Mouse (Mus musculus) right cerebral cortex, adult 2 months (tissue): ENCODE data around the gene Fgd3.

Source experiments
- DNase-seq, 2 experiments: peaks; one replicate each; pipeline ENCODE4 v3.0.0; 2021 to 2022; ENCODE audit warnings: low spot score in 2 of 2

Gene Fgd3

DNA sequence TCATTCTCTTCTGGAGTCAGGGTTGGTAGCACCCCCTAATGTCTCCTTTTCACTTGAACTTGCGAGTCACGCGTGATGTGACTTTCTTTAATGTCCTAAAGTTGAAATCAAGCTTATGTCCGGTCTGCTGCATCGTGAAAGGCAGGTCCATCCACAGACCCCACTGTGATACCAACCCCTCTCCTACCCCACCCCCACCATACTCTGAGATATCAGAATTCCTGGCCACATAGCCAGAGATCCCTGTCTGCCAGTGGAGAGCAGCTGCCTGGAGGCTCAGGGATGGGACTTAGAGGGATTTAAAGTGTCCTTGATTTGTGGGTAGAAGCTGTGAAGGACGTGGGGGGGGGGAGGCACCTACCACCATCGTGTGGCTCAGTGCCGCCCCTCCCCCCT lies 71.6 kb downstream of the Fgd3 start, which contains the start of gene Susd3:
Gene Susd3 (minus strand): TSS at position 240 of the 396 bp plus-strand sequence.
- no peak for DNase-seq

DNA sequence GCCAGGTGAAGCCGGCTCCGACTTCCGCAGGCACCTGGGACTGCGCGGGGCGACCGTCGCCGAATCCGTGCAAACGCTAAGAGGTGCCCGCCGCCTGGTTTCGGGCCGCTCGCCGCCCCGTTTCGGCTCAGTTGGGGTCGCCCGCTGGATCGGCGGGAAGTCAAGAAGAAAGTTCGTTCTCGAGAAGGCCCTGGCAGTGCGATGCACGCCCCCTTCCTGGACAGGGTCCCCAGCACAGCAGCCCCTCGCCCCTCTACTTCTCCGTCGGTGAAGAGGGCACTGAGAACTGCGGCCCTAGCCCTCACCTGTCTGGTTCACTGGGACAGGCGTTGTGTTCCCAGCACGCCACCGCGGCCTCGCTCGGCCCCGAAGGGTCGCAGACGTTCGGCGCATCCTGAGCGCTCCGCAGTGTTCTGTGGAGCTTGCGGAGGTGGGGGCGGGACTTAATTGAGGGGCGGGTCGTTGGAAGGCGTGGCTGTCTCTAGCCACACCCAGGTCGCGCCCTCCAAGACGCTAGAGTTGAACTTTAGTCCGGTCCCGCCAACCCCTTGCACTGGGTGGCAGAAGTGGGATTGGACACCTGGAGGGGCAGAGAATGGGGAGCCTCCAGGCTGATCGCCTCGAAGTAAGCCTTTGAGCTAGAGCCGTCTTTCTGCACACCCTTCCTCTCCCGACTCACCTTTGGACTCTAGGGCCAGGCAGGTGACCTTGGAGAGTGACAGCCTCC lies 72.2 kb downstream of the Fgd3 start:
- DNase-seq, result no peak

DNA sequence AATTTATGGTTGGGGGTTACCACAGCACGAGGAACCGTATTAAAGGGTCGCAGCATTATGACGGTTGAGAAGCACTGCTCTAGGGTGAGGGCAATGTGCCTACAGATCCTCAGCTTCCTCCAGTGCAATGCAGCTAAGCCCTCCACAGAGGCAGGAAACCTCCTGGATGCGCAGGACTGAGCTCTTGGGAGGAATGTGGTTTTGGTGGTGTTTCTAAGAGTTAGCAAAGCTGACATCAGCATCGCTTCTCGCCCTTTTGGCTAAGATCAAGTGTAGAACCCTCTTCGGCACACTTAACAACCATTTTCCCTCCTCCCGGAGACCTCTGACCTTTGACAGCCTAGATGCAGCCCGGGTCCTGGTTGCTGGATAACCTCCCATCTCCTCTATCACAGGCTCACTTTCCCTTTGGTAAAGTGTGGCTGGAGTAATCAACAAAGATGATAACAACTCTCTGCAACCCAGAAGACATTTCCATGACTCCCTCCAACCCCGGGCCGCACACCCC lies 72.8 kb downstream of the Fgd3 start:
- no peak for DNase-seq

DNA sequence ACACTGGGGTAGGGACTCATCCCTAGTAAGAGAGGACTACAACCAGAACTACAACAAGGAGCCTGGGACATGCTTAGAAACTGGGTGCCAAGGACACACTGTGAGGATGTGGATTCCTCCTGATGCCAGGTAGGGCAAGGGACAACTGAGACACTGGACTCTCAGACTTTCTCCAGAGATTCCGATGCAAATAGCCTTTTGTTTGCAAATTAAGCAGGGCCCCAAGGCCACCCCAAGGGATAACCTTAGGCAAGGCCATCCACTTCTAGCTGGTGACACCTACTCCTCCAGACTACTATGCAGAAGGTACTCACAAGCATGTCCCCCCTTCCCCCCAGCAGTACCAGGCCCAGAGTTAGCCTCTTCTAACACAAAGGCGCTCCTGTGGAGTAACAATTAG lies 73.5 kb downstream of the Fgd3 start:
- DNase-seq, result no peak

DNA sequence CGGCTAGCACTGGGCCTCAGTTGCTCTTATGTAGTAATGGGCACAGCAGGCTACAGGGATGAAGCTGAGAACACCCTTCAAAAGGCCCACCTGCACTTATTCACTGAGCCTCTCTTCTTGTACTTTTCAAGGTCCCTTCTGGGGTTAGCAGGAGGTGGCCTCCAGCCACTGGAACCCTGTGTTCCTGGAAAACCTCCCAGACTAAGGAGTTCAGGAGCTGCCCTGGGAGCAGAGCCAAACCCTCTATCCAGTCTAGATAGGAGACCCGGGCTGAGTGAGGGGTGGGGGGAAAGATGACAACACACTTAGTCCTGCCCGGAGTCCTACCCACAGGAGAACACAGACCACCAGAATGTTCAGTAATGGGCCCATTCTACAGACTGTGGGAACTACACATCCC lies 74.1 kb downstream of the Fgd3 start:
- DNase-seq, result no peak

DNA sequence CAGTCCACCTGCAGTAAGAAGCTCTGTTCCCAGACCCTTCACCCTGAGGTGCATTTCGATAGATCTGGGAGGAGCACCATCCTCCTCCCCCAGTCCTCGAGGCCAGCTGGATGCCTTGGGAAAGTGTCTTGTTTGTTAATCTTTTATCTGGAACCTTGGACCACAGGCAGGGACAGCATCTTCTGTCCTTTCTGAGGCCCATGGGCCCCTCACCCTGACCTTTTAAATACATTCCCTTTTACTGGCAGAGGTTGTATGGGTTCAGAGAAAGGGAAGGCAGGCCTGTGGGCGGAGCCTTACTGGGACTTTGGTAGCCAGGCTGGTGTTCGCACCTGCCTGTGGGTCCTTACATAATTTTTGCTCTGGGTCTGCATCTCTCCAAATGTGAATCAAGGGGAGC lies 74.9 kb downstream of the Fgd3 start:
- DNase-seq, result no peak

DNA sequence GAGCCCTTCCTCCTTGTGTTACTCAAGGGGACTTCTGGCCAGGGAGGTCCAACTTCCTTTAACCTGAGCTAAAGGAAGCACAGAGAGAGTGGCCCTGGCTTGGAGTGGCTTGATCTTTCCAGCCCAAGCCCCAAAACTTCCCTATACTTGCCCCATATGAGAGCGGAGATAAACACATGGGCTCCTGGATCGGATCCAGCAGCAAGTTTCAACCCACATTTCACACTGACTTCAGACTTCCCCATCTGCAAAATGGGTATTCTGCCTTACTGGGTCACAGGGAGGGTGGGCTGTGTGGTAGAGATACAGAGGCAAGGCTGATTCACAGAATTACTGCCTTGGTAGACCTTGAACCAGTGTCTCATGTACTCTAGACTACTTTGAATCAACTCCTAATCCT lies 76.6 kb downstream of the Fgd3 start:
- DNase-seq, result no peak

DNA sequence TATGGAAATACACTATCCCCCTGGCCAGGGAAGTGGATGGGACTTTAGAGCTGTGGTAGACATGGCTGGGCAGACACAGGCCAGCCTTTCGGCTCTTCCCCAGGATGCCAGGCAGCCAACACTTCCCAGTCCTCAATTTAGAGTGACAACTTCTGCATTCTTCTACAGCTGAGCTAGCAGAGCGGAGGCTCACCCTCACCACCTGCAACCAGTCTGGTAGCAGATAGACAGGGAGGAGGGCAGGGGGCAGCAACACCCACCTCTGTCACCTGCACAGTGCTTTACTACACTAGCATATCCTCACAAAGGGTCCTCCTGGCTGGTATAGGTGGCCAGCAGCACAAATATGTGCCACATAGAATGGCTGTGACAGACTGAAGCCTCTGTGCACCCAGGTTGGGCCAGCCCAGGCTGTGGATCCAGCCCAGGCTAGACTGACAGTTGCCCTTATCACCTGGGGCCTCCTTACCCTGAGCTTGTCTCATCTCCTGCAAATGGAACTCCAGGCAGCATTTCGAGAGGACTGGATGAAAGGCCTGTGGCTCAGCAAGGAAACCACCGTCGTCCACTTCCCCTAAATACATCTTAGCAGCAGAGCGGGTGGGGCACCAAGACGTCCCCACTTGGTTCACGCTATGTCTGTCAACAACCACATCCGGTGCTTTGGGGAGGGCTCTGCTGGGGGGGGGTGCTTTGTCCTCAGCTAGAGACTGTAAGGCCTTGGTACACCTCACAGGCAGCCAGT lies 77.6 kb downstream of the Fgd3 start:
- no peak for DNase-seq

DNA sequence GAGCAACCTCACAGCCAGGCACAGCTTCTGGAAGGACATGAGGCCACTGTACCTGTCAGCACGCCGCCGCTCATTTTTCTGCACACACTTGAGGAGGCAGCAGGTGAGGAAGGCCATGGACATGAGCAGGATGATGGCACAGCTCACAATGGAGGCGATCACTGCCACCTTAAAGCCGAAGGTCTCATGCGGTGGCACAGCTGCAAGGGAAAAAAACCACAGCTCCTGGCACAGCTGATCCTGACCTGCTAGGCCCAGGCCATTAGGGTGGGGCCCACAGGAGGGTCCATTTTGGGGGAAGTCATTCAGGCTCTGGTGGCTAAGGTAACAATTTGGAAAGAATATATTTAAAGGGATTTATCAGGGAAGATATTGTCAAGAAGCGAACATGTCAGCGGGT lies 81.4 kb downstream of the Fgd3 start:
- no peak for DNase-seq

DNA sequence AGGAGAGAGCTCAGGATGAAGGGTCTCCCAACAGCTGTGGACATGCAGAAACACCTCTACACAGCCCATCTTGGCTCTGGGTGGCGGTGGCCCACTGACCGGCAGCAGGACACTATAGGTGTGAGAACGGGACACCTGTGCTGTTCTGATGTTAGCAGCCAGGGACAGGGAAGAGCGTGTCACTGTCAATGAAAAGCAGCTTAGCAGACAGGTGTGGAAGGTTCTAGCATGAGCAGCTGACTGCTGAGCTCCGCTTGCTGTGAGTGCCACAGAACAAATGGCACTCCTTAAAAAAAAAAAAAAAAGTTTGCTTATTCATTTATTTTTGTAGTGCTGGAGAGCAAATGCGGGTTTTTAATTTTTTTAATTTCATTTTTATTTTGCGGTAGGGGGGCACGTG lies 82.5 kb downstream of the Fgd3 start:
- DNase-seq, result no peak

DNA sequence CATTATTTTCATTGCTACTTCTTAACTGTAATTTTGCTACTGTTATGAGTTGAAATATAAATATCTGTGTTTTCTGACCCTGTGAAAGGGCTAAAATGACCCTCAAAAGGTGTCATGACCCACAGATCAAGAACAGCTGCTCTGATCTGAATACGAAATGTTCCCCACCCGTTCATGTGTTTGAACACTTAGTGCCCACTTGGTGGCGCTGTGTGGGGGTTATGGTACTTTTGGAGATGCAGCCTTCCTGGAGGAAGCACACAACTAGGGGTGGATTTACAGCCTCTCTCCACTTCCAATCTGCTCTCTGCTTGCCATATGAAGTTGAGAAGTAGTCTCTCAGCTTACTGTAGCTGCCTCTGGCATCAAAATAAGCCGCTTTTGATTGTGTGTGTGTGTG lies 85.4 kb downstream of the Fgd3 start:
- DNase-seq, result no peak

DNA sequence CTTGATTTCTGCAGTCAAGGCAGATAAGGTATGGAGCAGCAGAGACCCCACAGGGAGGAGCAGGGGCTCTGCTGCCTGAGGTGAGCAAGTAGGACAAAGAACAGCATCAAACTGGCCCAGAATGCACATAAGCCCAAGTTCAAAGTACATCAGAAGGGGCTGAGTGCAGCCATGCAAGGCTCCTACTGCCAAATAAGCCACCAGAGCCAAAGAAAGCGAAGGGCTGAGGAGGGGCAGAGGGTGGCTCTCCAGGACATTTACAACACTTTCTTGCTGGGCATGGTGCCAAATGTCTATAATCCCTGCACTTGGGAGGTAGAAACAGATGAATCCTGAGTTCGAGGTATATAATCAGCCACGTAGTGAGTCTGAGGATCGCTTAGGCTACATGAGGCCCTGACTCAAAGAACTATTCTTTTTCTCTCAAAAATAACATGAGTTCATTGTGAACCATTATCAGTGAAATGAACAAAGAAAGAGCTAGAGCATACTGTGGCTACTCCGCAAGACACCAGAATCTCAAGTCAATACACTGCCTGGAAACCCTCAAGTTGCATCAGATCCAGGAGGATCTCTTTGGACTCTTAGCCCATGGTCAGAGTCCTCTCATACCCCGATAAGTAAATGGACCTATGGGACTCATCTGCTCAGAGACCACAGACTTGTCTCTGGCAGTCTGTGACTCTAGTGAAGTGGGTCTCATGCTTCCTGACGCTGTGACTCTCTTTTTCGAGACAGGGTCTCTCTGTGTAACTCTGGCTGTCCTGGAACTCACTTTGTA lies 86.1 kb downstream of the Fgd3 start:
- DNase-seq, result no peak

DNA sequence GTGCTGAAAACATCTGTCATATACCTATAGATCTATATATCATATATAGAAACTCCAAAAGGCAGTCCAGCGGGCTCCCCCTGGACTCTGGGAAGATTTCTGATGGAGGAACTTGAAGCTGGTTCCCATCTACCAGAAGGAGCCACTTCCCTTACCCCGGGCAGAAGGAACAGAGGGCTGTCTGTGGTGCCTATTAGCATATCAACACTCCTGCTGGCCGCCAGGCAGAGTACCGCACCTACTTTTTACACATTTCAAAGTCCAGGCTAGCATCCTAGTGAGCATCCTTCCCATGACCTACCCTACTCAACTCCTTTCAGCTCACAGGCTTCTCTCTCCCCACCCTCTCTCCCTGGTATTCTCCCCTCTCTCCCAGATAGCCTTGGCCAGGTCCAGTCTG lies 94.5 kb downstream of the Fgd3 start:
- no peak for DNase-seq

DNA sequence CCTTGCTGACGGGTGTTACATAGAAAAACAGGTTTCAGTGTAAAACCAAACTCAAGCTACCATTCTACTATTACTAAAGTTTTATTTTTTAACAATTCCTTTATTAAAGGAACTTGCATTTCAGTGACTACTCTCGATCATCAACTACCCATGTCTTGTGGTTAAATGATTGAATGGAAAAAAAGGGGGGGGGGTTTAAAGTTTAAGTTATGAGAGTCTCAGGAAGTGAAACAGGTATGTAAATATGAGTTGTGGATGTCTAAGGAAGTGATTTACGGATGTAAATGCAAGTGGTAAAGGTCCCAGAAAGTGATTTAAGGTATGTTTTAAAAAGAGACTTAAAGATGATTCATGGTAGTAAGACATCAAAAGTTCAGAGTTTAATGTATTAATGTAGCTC lies 95.0 kb downstream of the Fgd3 start:
- no peak for DNase-seq

DNA sequence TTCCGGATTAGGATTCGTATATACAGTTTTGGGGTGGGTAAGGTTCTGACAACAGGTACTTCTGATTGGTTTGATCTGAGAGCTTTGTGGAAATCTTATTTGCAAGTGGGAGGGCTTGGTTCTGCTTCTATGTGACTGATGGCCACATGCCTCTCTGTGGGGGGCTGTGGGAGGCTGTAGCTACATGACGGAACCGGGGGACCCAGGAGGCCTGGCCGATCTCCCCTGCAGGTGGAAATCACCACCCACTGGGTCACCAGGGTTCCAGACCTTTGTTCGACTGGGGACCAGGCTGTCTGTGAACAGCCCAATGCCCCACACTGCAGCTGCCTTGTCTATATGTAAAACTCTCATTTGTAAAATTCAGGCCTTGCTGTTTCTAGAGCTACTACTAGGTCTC lies 95.4 kb downstream of the Fgd3 start:
- no peak for DNase-seq

DNA sequence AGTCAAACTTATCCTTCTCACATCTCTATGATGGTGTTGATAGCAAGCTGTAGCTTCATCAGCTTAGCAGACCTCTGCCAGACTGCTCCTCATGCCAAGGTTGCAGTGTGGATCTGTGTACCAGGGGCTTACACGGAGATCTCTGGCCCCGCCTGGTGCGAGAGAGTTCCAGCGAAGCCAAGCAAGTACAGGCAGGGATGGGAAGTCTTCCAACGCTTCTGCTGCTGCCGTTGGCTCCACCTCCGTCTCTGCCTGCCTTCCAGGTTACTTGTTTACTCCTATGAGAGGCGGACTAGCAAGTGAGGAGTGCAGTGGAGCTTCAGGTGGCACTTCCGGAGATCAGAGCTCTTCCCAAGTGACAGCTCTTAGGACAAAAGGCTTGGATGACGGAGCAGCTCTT lies 95.8 kb downstream of the Fgd3 start:
- no peak for DNase-seq

DNA sequence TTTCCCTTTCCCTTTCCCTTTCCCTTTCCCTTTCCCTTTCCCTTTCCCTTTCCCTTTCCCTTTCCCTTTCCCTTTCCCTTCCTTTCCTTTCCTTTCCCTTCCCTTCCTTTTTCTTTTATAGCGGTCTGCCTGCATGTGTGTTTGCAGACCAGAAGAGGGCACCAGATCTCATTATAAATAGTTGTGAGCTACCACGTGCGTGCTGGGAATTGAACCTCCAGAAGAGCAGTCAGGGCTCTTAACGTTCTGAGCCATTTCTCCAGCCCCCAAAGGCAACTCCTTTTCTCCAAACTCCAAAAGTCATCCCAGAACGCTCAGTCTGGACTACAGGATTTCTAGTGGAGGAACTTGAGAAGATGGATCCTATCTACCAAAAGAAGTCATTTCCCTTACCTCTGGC lies 99.2 kb downstream of the Fgd3 start:
- no peak for DNase-seq

DNA sequence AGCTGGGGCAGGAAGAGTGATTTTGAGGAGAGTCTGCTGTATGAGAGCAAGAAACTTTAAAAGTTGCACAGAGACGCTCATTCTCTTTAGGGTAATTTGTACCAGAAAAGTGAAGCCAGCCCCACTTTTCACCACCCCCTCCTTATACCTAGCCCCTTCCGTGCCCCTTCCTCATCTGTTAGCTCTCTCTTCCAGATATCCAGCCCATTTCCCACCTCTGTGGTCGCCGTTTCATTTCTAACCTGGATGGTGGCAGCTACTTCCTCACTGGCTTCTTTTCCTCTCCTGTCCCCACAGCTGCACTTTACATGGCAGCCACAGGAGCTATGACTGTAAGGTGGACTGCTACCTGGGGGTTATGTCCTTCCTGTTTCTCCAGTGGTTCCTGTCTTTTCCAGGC lies 100.7 kb downstream of the Fgd3 start:
- no peak for DNase-seq

DNA sequence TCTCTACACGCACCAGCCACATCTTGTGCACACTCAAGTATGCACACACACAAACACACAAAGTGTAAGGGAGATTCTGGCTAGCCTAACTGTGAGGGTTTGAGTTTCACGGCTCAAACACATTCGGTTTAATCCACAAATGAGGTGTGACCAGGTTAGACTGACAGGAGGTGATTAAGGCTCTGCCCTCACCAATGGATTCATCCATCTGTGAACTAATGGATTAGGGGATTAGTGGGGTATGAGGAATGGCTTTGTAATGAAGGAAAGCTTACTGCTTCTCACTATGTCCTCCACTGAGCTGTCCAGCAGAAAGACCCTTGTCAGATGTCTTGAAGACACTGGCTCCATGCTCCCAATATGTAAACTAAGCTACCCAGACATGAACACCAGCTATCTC lies 101.5 kb downstream of the Fgd3 start:
- no peak for DNase-seq

DNA sequence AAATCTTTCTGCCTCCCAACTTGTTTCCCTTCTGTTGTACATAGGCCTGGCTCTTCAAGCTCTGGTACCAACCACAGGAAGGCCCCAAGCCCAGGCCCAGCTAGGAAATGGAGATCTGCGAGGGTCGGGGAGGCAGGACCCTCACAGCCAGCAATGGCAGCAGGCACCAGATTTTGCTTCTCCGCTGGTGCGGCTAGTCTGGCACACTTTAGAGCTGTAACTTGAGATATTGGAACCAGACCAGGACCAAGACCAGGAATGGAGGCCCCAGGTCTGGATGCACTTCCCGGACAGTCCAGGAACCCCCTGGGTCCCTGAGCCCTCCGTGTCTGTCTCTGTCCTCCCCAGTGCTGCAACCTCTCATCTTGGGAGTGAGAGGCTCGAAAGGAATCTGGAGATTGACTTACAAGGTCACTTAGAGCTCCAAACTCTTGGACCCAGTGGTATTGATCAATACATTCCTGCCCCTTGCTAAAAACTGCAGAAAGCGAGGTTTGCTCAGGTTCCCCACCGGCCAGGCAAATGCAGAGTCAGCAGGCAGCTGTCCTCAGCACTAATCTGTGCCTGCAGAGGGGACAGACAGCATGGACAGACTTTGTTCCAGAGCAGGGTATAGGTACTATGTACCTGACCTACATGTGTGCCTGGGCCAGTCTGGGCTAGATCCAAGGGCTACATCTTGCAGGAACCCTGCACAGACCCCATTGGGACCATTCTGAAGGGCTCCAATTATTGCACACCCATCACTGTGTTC lies 103.1 kb downstream of the Fgd3 start:
- no peak for DNase-seq

DNA sequence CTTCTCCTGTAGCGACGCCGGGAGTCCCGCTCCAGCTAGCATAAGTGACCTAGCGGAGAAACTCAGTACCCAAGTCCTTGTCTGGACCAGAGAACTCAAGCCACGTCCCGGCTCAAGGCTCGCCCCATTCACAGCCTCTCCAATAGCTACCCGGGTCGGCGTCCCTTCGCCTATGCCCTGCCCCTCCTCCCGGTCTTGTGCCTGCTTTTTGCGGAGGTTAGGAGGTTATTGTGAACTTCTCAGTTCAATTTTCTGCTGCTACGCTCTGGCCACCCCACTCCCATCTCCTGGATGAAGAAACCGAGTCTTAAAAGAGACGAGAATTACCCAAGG lies 103.9 kb downstream of the Fgd3 start:
- no peak for DNase-seq
